Mouse (Mus musculus) hindbrain, embryonic 11.5 days (tissue): Measurements from ENCODE around the gene Isl2. TPM values are rescaled to one million over a fixed set of nuclear protein-coding genes. Genes with fewer than 3 reads are reported as not detected.

Source experiments
- ATAC-seq: fragments of 200-750 bp; cut with Nextera tagmentation; 2 replicates; pipeline ENCODE4 v1.8.0; 2017; ENCODE audit warnings: mild to moderate bottlenecking, moderate TSS enrichment, moderate library complexity; ENCODE audit not compliant: low FRiP score
- DNase-seq: peaks from one replicate; pipeline ENCODE4 v3.0.0-alpha.2; 2015; ENCODE audit warnings: low spot score
- H3K27ac ChIP-seq: fragments of 300-500 bp; sonication (generic); 2 replicates; pipeline ENCODE4 v1.5.1; 2014; ENCODE audit warnings: mild to moderate bottlenecking, low read depth, low read length
- H3K27me3 ChIP-seq: fragments of 300-500 bp; sonication (generic); 2 replicates; pipeline ENCODE4 v1.6.1; 2014; ENCODE audit warnings: mild to moderate bottlenecking, low read length, moderate library complexity, mixed read lengths; ENCODE audit not compliant: control insufficient read depth, insufficient read depth
- H3K36me3 ChIP-seq: fragments of 300-500 bp; sonication (generic); 2 replicates; pipeline ENCODE4 v1.6.1; 2014; ENCODE audit warnings: mild to moderate bottlenecking, low read length, moderate library complexity, mixed read lengths; ENCODE audit not compliant: control insufficient read depth, insufficient read depth
- H3K4me1 ChIP-seq: fragments of 300-500 bp; sonication (generic); replicated peaks from 2 replicates; pipeline ENCODE4 v1.6.1; 2014; ENCODE audit warnings: low read length, mixed read lengths; ENCODE audit not compliant: control insufficient read depth, insufficient read depth
- H3K4me2 ChIP-seq: fragments of 300-500 bp; sonication (generic); replicated peaks from 2 replicates; pipeline ENCODE4 v1.6.1; 2014; ENCODE audit warnings: mild to moderate bottlenecking, low read depth, low read length
- H3K4me3 ChIP-seq: fragments of 300-500 bp; sonication (generic); 2 replicates; pipeline ENCODE4 v1.5.1; 2014; ENCODE audit warnings: low read depth, low read length
- H3K9ac ChIP-seq: fragments of 300-500 bp; sonication (generic); 2 replicates; pipeline ENCODE4 v1.6.1; 2014; ENCODE audit warnings: low read depth, low read length
- H3K9me3 ChIP-seq: fragments of 300-500 bp; sonication (generic); 2 replicates; pipeline ENCODE4 v1.6.1; 2016; ENCODE audit warnings: low read length; ENCODE audit not compliant: control insufficient read depth
- WGBS: fragments of 180-500 bp; shearing (Covaris S2); extraction: QIAGEN DNeasy Blood & Tissue Kit; methylation state at CpG from one replicate; pipeline ENCODE4 v1.1.7; 2014; 5-methylcytosine and 5-hydroxymethylcytosine counted together
- polyA plus RNA-seq: library from polyadenylated mRNA; unstranded; fragments of >200 nt; fragmentation: Nextera tagmentation; extraction: Ambion mirVana; gene quantifications from 2 replicates; pipeline ENCODE4 v1.2.1, GENCODE M21; 2014

The Isl2 gene
- polyA plus RNA-seq, 1 experiment from 2014 or later: 15.3 TPM

DNA sequence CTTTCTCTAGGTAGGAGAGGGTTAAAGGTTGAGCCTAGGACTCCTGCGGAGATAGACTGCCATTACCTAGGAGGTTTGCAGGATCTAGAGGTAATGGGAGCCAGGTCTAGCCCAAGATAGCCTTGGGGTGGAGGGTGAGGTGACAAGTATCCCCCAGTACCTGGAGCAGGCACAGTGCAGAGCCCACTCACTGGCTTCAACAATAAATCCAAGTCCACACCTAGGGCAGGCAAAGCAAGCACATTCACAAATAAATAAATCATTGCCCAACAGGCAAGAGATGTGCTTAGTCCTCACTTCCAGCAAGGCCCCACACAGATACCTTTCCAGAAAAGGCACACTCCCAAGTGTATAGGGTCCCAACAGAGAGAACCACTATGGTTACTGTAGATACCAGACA, 534 bp downstream of the Isl2 start:
- Histone ChIP-seq H3K27me3 (peaks cover 65% of the 10 kb centered on the region), H3K9ac (no peak overlapping the region), H3K4me1 (peaks cover 7% of the 10 kb centered on the region; the same call in 1 of the 2 replicates), H3K9me3 (no peaks in the 10 kb centered on the region), H3K27ac (no peak overlapping the region), H3K4me3 (no peak overlapping the region), H3K36me3 (no peaks in the 10 kb centered on the region), H3K4me2 (no peak overlapping the region)
- WGBS: 5% methylated on average over 1 of the region's 1 CpGs
- ATAC-seq (no peak), DNase-seq (no peak)

DNA sequence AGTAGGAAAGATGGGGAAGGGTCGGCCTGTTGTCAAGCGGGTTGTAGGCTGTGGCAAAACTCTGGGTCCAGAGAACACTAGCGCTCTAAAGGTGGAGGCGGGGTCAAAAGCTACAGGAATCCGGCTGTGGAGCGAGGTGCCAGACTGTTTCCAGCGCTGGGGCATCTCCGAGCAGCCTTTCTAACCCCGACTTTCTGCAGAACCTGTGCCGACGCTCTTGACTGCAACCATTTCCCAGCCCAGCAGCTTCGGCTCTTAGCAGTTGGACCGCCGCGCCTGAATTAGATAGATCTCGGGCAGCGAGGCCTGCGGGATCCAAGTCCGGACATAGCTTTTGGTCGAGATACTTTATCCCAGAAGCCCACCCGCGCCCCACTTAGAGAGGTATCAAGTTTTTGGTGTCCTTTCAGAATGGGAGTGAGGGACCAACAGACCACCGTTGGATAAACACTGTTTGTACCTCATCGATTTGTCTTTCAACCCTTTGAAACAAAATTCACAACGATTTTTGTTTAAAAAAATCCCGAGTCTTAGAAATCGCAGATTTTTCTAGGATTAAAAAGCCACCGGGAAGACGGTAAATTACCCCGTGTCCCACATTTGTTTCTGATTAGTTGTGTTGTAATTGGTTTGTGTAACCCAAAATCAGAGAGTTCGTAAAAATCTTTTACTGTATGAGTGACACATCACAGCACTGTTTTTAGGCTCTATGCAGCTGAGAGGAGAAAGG, 1.4 kb downstream of the Isl2 start:
- H3K9ac ChIP-seq: no peak overlapping the region

DNA sequence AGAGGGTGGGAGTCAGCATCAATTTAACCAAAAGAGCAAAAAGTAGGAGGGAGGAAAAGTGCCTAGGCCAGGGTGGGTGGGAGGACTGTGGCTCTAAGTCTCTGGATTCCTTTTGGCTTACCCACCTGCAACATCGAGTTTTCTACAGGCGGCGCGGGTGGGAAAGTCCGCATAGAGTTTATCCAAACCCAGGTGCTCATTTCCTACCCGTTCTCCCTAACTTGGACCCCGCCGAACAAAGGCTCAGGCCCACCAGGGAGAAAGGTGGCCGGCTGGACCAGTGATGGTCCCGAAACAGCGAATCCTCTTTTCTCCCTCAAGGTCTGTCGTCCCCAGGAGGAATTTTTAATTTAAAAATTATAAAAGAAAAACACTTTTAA, 1.9 kb downstream of the Isl2 start:
- Histone ChIP-seq H3K27ac (no peak overlapping the region), H3K36me3 (no peaks in the 10 kb centered on the region), H3K4me1 (peaks cover 10% of the 10 kb centered on the region), H3K4me3 (peak overlapping the region; percentile 35), H3K27me3 (peaks cover 79% of the 10 kb centered on the region), H3K9me3 (no peaks in the 10 kb centered on the region), H3K4me2 (peak overlapping the region; percentile 59), H3K9ac (no peak overlapping the region; the same call in 1 of the 2 replicates)
- 1% methylated on average over 12 of the region's 12 CpGs for WGBS
- DNase-seq (peak; percentile 57), ATAC-seq (0 out of 2 replicates have a peak, but pooled peaks have one; percentile 10)

More for the DNA sequence above, 1.4 kb downstream of the Isl2 start:
- peak; percentile 65 for DNase-seq
- Histone ChIP-seq H3K4me3 (peak overlapping the region; percentile 35), H3K36me3 (no peaks in the 10 kb centered on the region), H3K4me2 (peak overlapping the region; percentile 59), H3K9me3 (no peaks in the 10 kb centered on the region), H3K27me3 (peaks cover 73% of the 10 kb centered on the region), H3K4me1 (peaks cover 8% of the 10 kb centered on the region), H3K27ac (no peak overlapping the region)
- 2% methylated on average over 31 of the region's 31 CpGs for WGBS
- no peak for ATAC-seq

DNA sequence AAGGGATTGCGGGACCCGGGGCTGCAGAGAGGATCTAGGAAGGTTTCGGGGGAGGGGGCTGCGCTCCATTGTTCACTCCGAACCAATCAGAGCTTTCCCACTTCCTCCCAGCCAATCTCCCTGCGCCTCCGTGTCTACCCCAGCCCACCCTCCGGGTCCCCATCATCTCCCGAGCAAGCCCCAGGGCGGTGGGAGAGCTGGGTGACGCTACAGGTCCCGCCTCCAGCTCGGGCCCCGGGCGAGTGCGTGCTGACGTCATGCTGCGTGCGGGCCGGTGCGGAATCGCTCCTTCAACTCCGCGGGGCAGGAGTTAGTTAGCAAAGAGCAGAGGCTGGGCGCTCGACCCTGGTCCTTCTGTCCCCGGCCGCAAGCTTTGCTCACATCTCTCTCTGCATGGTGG, 2.4 kb downstream of the Isl2 start:
- DNase-seq (peak; percentile 91), ATAC-seq (peak; percentile 97)
- WGBS: 0% methylated on average over 28 of the region's 28 CpGs
- no peak overlapping the region for H3K27ac ChIP-seq
- H3K9me3 ChIP-seq: no peaks in the 10 kb centered on the region
- no peak overlapping the region; the same call in 1 of the 2 replicates for H3K9ac ChIP-seq
- no peaks in the 10 kb centered on the region for H3K36me3 ChIP-seq
- H3K4me1 ChIP-seq: peaks cover 10% of the 10 kb centered on the region
- peak overlapping the region; percentile 35 for H3K4me3 ChIP-seq
- H3K4me2 ChIP-seq: peak overlapping the region; percentile 59
- H3K27me3 ChIP-seq: peaks cover 84% of the 10 kb centered on the region

DNA sequence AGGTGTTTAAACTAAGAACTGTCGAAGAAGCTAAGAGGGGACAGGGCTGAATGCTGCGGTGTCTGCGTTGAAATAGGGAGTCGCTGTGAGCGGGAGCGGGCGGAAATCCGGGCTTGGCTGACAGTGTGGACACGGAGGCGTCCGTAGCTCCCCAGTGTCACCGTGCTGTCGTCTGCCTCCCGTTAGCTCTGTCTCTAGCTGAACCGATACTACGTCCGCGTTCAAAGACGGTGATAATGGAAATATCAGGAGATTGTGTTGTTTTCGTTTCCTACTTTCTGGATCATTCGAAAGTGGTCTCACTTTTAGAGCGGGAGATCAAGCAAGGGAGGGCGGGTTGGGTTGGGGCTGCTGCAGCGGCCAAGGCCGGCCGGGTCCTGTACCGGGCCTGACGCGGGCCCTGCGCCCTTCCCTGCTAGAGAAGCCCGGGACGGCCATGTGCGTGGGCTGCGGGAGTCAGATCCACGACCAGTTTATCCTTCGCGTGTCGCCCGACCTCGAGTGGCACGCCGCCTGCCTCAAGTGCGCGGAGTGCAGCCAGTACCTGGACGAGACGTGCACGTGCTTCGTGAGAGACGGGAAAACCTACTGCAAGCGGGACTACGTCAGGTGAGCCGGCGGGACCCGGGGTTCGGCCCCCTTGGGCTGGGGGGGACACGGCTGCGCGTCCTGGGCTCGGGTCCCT, 3.4 kb downstream of the Isl2 start:
- WGBS: under 1% methylated on average over 59 of the region's 59 CpGs
- H3K9ac ChIP-seq: peak overlapping the region; percentile 37; the same call in 1 of the 2 replicates

DNA sequence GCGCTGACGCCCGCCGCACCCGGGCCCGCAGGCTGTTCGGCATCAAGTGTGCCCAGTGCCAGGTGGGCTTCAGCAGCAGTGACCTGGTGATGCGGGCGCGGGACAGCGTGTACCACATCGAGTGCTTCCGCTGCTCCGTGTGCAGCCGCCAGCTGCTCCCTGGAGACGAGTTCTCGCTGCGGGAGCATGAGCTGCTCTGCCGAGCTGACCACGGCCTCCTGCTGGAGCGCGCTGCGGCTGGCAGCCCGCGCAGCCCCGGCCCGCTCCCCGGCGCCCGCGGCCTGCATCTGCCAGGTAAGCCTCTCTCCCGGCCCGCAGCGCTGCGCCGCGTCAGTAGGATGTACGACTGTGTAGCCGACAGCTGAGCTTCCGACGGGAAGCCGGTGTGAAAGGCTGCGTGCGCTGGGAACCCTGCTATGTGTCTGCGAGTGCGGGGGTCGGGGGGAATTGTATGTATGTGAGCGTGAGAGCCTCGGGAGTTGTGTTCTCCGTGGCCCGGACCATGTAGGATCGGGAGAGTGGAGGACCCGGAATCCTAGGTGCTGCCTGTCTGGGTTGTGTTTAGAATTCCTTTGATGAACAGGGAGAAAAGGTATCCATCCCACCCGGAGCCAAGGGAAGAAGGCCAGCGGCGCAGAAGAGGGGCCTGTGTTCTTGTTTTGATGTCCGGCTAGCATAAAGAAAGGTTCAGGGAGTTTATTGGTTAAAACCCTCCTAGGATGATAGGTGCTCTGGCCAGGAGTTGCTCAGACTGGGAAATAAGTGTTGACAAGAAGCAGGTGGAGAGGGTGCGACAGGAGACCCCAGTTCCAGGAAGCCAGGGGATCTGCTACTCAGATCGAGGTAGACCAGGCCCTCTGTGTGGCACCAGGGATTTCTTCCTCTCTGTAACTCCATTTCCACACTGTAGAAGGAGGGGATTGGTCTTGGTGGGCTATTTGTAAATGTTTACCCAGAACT, 4.2 kb downstream of the Isl2 start:
- no peak overlapping the region for H3K27ac ChIP-seq
- ATAC-seq (no peak), DNase-seq (peak; percentile 65)
- peak overlapping the region; percentile 37 for H3K9ac ChIP-seq
- peaks cover 10% of the 10 kb centered on the region for H3K4me1 ChIP-seq
- no peaks in the 10 kb centered on the region for H3K9me3 ChIP-seq
- H3K36me3 ChIP-seq: no peaks in the 10 kb centered on the region
- peak overlapping the region; percentile 23 for H3K4me3 ChIP-seq
- peak overlapping the region; percentile 28 for H3K4me2 ChIP-seq
- peaks cover 86% of the 10 kb centered on the region for H3K27me3 ChIP-seq
- WGBS: 1% methylated on average over 57 of the region's 59 CpGs

More for the DNA sequence above, 3.4 kb downstream of the Isl2 start:
- H3K27ac ChIP-seq: no peak overlapping the region
- ATAC-seq (no peak), DNase-seq (peak; percentile 68)
- H3K4me1 ChIP-seq: peaks cover 10% of the 10 kb centered on the region
- H3K4me3 ChIP-seq: peak overlapping the region; percentile 23
- peak overlapping the region; percentile 28 for H3K4me2 ChIP-seq
- H3K36me3 ChIP-seq: no peaks in the 10 kb centered on the region
- H3K9me3 ChIP-seq: no peaks in the 10 kb centered on the region
- peaks cover 87% of the 10 kb centered on the region for H3K27me3 ChIP-seq

DNA sequence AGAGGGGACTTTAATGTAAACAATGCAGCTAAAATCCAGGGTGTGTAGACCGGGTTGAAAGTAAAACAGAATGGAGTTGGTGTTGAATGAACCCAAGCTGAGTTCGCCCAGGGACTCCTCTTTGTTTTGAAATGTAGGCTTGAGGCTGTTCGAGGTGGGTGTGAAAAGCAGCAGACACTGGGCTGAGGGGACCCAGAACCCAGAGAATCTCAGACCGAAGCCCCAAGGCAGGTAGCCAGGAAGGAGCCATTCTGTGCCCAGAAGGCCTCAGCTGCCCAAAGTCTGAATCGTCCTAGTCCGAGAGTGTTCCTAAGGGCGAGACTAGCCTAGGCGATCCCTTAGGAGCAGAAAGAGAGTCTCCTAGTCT, 4.8 kb downstream of the Isl2 start:
- Histone ChIP-seq H3K9me3 (no peaks in the 10 kb centered on the region), H3K4me3 (peak overlapping the region; percentile 23), H3K36me3 (no peaks in the 10 kb centered on the region), H3K9ac (no peak overlapping the region), H3K4me1 (peaks cover 10% of the 10 kb centered on the region), H3K27me3 (peaks cover 86% of the 10 kb centered on the region), H3K4me2 (no peak overlapping the region), H3K27ac (no peak overlapping the region)
- 2% methylated on average over 8 of the region's 8 CpGs for WGBS
- ATAC-seq (no peak), DNase-seq (peak; percentile 62)

DNA sequence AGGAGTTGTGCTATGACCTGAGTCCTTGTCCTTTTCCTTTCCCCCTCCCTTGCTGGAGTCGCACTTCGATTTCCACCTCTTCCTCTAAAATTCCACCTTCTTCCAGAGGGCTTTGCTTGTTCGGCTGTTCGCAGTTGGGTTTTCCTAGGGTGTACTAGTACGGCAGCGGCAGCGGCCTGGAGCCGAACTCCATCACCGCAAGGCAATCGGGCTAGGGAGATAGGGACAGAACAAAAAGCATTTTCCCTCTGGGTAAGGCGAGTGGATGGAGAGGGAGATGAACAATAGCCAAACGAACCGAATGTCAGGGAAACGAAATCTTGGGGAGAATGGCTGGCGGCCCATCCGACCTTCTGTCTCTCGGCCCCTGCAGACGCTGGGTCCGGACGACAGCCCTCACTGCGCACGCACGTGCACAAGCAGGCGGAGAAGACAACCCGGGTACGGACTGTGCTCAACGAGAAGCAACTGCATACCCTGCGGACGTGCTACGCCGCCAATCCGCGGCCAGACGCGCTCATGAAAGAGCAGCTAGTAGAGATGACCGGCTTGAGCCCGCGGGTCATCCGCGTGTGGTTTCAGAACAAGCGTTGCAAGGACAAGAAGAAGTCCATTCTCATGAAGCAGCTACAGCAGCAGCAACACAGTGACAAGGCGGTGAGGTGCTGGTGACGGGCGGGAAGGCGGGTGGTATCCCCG, 5.4 kb downstream of the Isl2 start:
- Histone ChIP-seq H3K27me3 (peaks cover 86% of the 10 kb centered on the region), H3K9ac (0 out of 2 replicates have a peak overlapping the region, but pooled peaks have one; percentile 3), H3K4me3 (peak overlapping the region; percentile 12), H3K27ac (no peak overlapping the region), H3K4me1 (peaks cover 10% of the 10 kb centered on the region), H3K4me2 (peak overlapping the region; percentile 30), H3K36me3 (no peaks in the 10 kb centered on the region), H3K9me3 (no peaks in the 10 kb centered on the region)
- WGBS: 1% methylated on average over 45 of the region's 46 CpGs
- DNase-seq: no peak
- ATAC-seq: no peak
